Mouse (Mus musculus) midbrain, embryonic 13.5 days (tissue): ENCODE results near the gene Hbq1a. TPM values are rescaled to one million over a fixed set of nuclear protein-coding genes. Genes with fewer than 3 reads are reported as not detected.
A peak's percentile ranks its signal among the peaks of the same experiment; 100 is the strongest.

Experiments used
- ATAC-seq: fragments of 200-750 bp; cut with Nextera tagmentation; 2 replicates; pipeline ENCODE4 v1.8.0; 2017; ENCODE audit warnings: mild to moderate bottlenecking, moderate TSS enrichment, moderate library complexity
- H3K27ac ChIP-seq: fragments of 300-500 bp; sonication (generic); 2 replicates; pipeline ENCODE4 v1.5.1; 2015; ENCODE audit warnings: inconsistent platforms, mild to moderate bottlenecking, moderate library complexity
- H3K27me3 ChIP-seq: fragments of 300-500 bp; sonication (generic); 2 replicates; pipeline ENCODE4 v1.6.1; 2015; ENCODE audit warnings: mild to moderate bottlenecking, inconsistent platforms
- H3K36me3 ChIP-seq: fragments of 300-500 bp; sonication (generic); 2 replicates; pipeline ENCODE4 v1.6.1; 2015; ENCODE audit warnings: mild to moderate bottlenecking, inconsistent platforms
- H3K4me1 ChIP-seq: fragments of 300-500 bp; sonication (generic); replicated peaks from 2 replicates; pipeline ENCODE4 v1.6.1; 2015; ENCODE audit warnings: inconsistent platforms
- H3K4me2 ChIP-seq: fragments of 300-500 bp; sonication (generic); replicated peaks from 2 replicates; pipeline ENCODE4 v1.6.1; 2015; ENCODE audit warnings: moderate library complexity, mild to moderate bottlenecking, inconsistent platforms
- H3K4me3 ChIP-seq: fragments of 300-500 bp; sonication (generic); replicated peaks from 2 replicates; pipeline ENCODE4 v1.5.1; 2015; ENCODE audit warnings: mild to moderate bottlenecking, inconsistent platforms
- H3K9ac ChIP-seq: fragments of 300-500 bp; sonication (generic); replicated peaks from 2 replicates; pipeline ENCODE4 v1.6.1; 2015; ENCODE audit warnings: mild to moderate bottlenecking, inconsistent platforms
- H3K9me3 ChIP-seq: fragments of 300-500 bp; sonication (generic); 2 replicates; pipeline ENCODE4 v1.6.1; 2016; ENCODE audit warnings: mild to moderate bottlenecking, inconsistent platforms
- WGBS: fragments of 180-500 bp; shearing (Covaris S2); methylation state at CpG from one replicate; pipeline ENCODE4 v1.1.7; 2015; 5-methylcytosine and 5-hydroxymethylcytosine counted together
- polyA plus RNA-seq: library from polyadenylated mRNA; unstranded; fragments of >200 nt; fragmentation: Nextera tagmentation; extraction: Ambion mirVana; gene quantifications from 2 replicates; pipeline ENCODE4 v1.2.1, GENCODE M21; 2015

Hbq1a gene
- polyA plus RNA-seq, 1 experiment from 2014 or later = 1.4 TPM

DNA sequence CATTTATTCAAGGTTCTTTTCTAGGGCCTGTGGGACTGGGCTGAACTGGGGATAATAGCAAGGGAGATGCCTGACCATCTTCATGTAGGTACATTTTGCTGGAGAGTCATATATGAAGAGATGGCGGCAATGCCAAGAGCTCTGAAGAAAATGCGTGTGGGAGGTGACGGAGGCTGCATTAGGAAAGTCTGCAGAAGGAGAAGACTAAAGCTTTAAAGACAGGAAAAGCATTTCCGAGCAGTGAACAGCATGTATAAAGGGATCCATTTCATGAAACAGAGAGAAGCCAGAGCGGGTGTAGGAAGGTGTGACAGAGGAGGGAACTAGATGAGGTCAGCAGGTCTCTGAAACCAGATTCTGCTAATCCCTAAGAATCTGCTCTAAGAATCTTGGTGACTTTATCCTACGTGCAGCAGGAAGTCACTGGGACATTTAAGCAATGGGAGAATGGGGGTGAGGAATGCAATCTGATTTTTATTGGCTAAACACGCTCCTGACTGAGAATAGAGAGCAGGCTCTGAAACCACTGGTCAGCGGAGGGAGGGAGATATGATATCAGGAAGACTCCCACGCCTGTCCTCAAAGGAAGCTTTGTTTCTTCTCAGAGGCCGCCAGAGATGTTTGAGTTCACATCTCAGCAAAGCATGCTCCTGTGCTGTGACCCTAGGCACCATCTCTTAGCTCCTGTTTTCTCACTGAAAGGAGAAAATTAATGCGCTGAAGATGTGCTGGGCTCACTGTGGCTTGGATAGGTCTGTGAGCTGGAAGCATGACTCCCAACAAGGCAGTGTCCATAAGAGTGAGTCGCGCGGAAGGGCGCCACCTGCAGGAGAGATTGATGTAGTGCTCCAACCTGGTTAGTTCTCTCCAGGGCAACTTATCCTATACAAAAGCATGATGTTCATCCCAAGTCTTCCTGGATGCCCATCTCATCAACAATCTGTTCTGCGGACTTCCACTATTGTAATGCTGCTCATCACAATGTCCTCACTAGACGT lies 40.9 kb downstream of the Hbq1a start:
- H3K4me1 ChIP-seq = no peaks in the 10 kb centered on the region
- no peaks in the 10 kb centered on the region for H3K27me3 ChIP-seq
- H3K4me3 ChIP-seq = no peak overlapping the region
- no peaks in the 10 kb centered on the region for H3K36me3 ChIP-seq
- H3K4me2 ChIP-seq = no peak overlapping the region
- no peak overlapping the region for H3K27ac ChIP-seq
- no peaks in the 10 kb centered on the region for H3K9me3 ChIP-seq
- peak; percentile 71 for ATAC-seq
- WGBS = 46% methylated on average over 17 of the region's 17 CpGs
- H3K9ac ChIP-seq = no peak overlapping the region

GRCm38 (mm10) chr11:32342770-32343191 lies 42.9 kb downstream of the Hbq1a start:
- Histone ChIP-seq H3K4me2 (no peak overlapping the region), H3K36me3 (no peaks in the 10 kb centered on the region), H3K27ac (no peak overlapping the region), H3K9ac (no peak overlapping the region), H3K4me3 (no peak overlapping the region), H3K4me1 (peaks cover 8% of the 10 kb centered on the region), H3K27me3 (no peaks in the 10 kb centered on the region), H3K9me3 (no peaks in the 10 kb centered on the region)
- 14% methylated on average over 2 of the region's 2 CpGs for WGBS
- ATAC-seq = no peak

DNA sequence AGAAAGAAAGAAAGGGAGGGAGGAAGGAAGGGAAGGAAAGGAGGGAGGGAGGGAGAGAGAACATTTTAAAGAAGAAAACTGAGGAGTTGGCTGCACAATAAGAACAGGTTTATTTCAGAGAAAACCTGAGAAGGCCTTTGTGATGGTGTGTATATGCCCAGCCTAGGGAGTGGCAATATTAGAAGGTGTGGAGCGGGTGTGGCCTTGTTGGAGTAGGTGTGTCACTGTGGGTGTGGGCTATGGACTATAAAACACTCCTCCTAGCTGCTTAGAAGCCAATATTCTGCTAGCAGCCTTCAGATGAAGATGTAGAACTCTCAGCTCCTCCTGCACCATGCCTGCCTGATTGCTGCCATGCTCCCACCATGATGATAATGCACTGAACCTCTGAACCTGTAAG lies 43.5 kb downstream of the Hbq1a start:
- WGBS = 92% methylated on average over 1 of the region's 1 CpGs
- H3K9ac ChIP-seq = no peak overlapping the region
- no peak overlapping the region for H3K4me2 ChIP-seq
- H3K9me3 ChIP-seq = no peaks in the 10 kb centered on the region
- H3K36me3 ChIP-seq = no peaks in the 10 kb centered on the region
- ATAC-seq = no peak
- H3K4me1 ChIP-seq = peaks cover 11% of the 10 kb centered on the region
- H3K27me3 ChIP-seq = no peaks in the 10 kb centered on the region
- no peak overlapping the region for H3K4me3 ChIP-seq
- H3K27ac ChIP-seq = no peak overlapping the region

DNA sequence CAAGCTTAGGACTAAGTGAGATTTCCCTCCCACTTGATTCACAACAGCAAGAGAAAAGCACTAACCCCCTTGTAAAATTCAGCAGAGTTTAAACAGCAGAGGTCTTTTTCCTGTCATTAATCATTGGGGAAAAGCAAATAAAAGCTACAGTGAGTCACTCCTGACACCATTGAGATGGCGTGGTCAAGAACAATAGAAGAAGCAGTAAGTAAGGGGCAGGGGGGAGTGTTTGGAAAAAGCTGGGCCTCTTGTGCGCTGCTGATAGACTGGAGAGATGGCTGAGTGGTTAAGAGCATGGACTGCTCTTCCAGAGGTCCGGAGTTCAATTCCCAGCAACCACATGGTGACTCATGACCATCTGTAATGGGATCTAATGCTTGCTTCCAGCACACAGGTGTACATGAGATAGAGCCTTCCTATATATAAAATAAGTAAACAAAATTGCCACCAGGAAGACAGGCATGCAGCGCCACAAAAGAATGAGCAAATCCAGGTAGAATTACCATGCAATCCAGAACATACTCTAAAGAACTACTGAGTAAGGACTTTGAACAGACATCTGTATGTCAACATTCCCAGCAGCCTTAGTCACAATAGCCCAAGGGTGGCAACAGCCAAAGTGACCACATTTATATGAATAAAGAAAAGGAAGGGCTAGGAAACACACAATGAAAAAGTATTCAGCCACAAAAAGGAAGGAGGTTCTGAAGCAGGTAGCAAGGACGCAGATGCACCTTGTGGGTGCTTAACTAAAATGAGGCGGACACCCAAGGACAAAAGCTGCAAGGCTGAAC lies 45.8 kb downstream of the Hbq1a start:
- H3K4me3 ChIP-seq = no peak overlapping the region
- no peak overlapping the region for H3K9ac ChIP-seq
- H3K4me1 ChIP-seq = peaks cover 35% of the 10 kb centered on the region
- H3K9me3 ChIP-seq = no peaks in the 10 kb centered on the region
- H3K27ac ChIP-seq = no peak overlapping the region
- no peak for ATAC-seq
- no peaks in the 10 kb centered on the region for H3K36me3 ChIP-seq
- H3K4me2 ChIP-seq = no peak overlapping the region
- WGBS = 72% methylated on average over 6 of the region's 6 CpGs
- no peaks in the 10 kb centered on the region for H3K27me3 ChIP-seq

DNA sequence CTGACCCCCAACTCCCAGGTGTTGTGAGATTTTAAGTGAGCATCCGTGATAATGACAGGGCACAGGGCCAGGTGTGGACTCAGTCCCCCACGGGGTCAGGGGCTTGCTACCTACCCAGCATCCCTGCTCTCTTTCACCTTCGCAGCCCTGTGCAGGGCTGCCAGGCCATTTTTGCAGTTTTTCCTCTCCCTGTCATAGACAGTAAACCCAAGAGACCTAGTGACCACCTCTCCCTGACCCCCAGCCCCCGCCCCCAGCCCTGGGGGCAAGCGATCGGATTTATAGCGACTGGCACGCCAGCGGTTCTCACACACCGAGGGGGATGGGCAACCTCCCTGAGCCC lies 47.4 kb downstream of the Hbq1a start:
- H3K4me2 ChIP-seq = peak overlapping the region; percentile 83
- no peaks in the 10 kb centered on the region for H3K9me3 ChIP-seq
- peaks cover 13% of the 10 kb centered on the region for H3K36me3 ChIP-seq
- H3K4me1 ChIP-seq = peaks cover 38% of the 10 kb centered on the region
- peak overlapping the region; percentile 84 for H3K27ac ChIP-seq
- ATAC-seq = peak; percentile 67
- no peaks in the 10 kb centered on the region for H3K27me3 ChIP-seq
- H3K4me3 ChIP-seq = peak overlapping the region; percentile 79
- 1% methylated on average over 10 of the region's 10 CpGs for WGBS
- peak overlapping the region; percentile 95 for H3K9ac ChIP-seq

GRCm38 (mm10) chr11:32347607-32348432 lies 48.0 kb downstream of the Hbq1a start, which contains the start of gene Sh3pxd2b:
Gene Sh3pxd2b, plus strand, starts transcription at chr11:32347820.
- Histone ChIP-seq H3K27me3 (no peaks in the 10 kb centered on the region), H3K9me3 (no peaks in the 10 kb centered on the region), H3K4me2 (peak within 1 kb of the TSS; percentile 83), H3K9ac (peak within 1 kb of the TSS; percentile 95), H3K27ac (peak within 1 kb of the TSS; percentile 84), H3K4me1 (peaks cover 38% of the 10 kb centered on the region), H3K36me3 (peaks cover 17% of the 10 kb centered on the region), H3K4me3 (peak within 1 kb of the TSS; percentile 79)
- WGBS = 0% methylated on average over 55 of the region's 86 CpGs
- peak; percentile 87 for ATAC-seq

- Histone ChIP-seq H3K27me3 (no peaks in the 10 kb centered on the region), H3K36me3 (peaks cover 19% of the 10 kb centered on the region), H3K9ac (peak overlapping the region; percentile 95), H3K27ac (peak overlapping the region; percentile 84), H3K4me3 (peak overlapping the region; percentile 79), H3K4me1 (peaks cover 38% of the 10 kb centered on the region), H3K9me3 (no peaks in the 10 kb centered on the region), H3K4me2 (peak overlapping the region; percentile 83)
- WGBS = 15% methylated on average over 9 of the region's 9 CpGs
- no peak for ATAC-seq
Observed at GRCm38 (mm10) chr11:32348433-32349283, 48.8 kb downstream of the Hbq1a start.

DNA sequence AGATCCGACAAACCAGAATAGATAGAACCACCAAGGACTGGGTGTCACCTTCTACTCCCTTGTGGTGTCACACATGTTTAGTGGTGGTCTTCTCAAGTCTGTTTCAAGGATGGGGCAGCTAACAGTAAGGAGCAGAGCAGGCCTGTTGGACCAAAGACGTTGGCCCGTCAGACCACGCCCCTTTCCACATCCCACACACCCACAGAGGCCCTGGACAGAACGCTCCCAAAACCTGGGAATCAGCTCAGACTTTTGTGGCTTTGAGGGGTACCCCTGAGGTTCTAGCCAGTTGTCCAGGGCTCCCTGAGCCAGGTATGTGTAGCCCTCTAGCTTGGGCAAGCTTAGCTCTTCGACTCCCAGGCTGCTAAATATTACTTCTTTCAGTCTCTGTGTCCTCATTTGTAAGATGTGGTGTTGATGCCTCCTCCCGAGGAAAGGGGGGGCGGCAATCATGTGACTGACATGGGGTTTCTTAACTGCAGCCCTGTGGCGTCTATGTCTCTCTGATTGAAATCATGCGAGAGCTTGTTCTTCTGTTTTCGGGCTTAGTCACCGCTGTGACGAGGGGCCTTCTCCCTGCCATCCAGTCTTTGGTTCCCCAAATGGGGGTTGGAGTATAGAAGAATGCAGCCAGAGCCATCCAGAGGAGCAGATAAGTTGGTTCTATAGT lies 49.5 kb downstream of the Hbq1a start:
- ATAC-seq = no peak
- Histone ChIP-seq H3K36me3 (peaks cover 19% of the 10 kb centered on the region), H3K9me3 (no peaks in the 10 kb centered on the region), H3K9ac (peak overlapping the region; percentile 95; the same call in 1 of the 2 replicates), H3K4me3 (peak overlapping the region; percentile 79), H3K27me3 (no peaks in the 10 kb centered on the region), H3K4me2 (peak overlapping the region; percentile 83), H3K27ac (peak overlapping the region; percentile 84; the same call in 1 of the 2 replicates), H3K4me1 (peaks cover 38% of the 10 kb centered on the region)
- 73% methylated on average over 13 of the region's 13 CpGs for WGBS
